Mouse (Mus musculus) kidney, adult 2 months (tissue): ENCODE results near the gene Oxtr. TPM values are rescaled to one million over a fixed set of nuclear protein-coding genes. Genes with fewer than 3 reads are reported as not detected.
A peak's percentile ranks its signal among the peaks of the same experiment; 100 is the strongest.

Experiments used
- DNase-seq: peaks from one replicate; pipeline ENCODE4 v3.0.0; 2021
- H3K27ac ChIP-seq: fragments of 200-500 bp; 2 replicates; pipeline ENCODE4 v1.5.1; 2012; ENCODE audit warnings: low read depth, low read length, control low read depth, inconsistent platforms; ENCODE audit not compliant: insufficient read depth
- H3K27me3 ChIP-seq: fragments of 200-500 bp; replicated peaks from 2 replicates; pipeline ENCODE4 v1.6.1; 2012; ENCODE audit warnings: mild to moderate bottlenecking, moderate library complexity, low read length, inconsistent platforms; ENCODE audit not compliant: control insufficient read depth, insufficient read depth
- H3K36me3 ChIP-seq: fragments of 200-500 bp; 2 replicates; pipeline ENCODE4 v1.6.1; 2012; ENCODE audit warnings: mild to moderate bottlenecking, moderate library complexity, low read length, inconsistent platforms; ENCODE audit not compliant: control insufficient read depth, insufficient read depth
- H3K4me1 ChIP-seq: fragments of 200-500 bp; 2 replicates; pipeline ENCODE4 v1.6.1; 2011; ENCODE audit warnings: low read length; ENCODE audit not compliant: control insufficient read depth, insufficient read depth
- H3K4me3 ChIP-seq: fragments of 200-500 bp; 2 replicates; pipeline ENCODE4 v1.5.1; 2011; ENCODE audit warnings: mild to moderate bottlenecking, low read depth, low read length, control low read depth; ENCODE audit not compliant: insufficient read depth
- CTCF ChIP-seq: fragments of 200-500 bp; conservative IDR thresholded peaks from 2 replicates; pipeline ENCODE4 v1.5.1; 2011; ENCODE audit warnings: low read depth, mild to moderate bottlenecking, control low read depth, low read length, moderate library complexity, mixed read lengths; ENCODE audit not compliant: insufficient read depth, insufficient read length
- POLR2A ChIP-seq: fragments of 200-500 bp; IDR thresholded peaks from one replicate; pipeline ENCODE4 v1.6.1; 2011; ENCODE audit warnings: low read depth, low read length, control low read depth
- WGBS: fragments of 180-500 bp; shearing (Covaris S2); methylation state at CpG from one replicate; pipeline ENCODE4 v1.1.7; 2018; 5-methylcytosine and 5-hydroxymethylcytosine counted together
- polyA plus RNA-seq: library from polyadenylated mRNA; depleted of rRNA; stranded (reverse); fragments of >200 nt; gene quantifications from 2 replicates; pipeline ENCODE4 v1.2.3, GENCODE M21; 2012

Gene Oxtr
- polyA plus RNA-seq, 1 experiment: 0.88 TPM

DNA sequence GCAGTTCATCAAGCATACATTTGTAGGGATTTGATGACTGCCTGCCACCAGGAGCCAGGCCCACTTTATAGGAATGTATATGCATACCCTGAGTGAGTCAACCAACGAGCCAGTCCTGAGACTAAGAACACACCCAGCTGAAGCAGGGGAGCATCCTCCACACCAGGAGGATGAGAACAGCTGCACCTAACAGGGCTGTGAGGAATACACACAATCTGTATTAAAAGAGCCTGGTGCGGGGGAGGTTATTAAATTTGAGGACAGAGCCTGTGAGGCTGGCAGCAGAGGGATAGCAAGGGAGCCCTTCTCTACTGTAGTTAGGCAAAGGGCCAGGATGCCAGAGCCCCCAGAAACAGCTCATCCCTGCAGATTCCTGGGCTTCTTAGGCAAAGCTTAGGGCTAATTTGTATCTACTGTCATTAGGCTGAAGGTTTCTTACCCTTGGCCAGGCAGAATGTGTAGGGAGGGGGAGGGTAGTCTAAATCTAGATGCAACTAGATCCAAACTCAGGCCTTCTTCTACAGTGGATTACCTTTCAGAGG, 19.9 kb upstream of the Oxtr start:
- no peaks in the 10 kb centered on the region for H3K36me3 ChIP-seq
- no peak overlapping the region for H3K27ac ChIP-seq
- TF ChIP-seq POLR2A: no peak
- TF ChIP-seq CTCF: no peak
- WGBS: 62% methylated on average over 2 of the region's 2 CpGs
- H3K4me3 ChIP-seq: no peak overlapping the region
- DNase-seq: no peak
- no peaks in the 10 kb centered on the region for H3K27me3 ChIP-seq
- no peaks in the 10 kb centered on the region for H3K4me1 ChIP-seq

DNA sequence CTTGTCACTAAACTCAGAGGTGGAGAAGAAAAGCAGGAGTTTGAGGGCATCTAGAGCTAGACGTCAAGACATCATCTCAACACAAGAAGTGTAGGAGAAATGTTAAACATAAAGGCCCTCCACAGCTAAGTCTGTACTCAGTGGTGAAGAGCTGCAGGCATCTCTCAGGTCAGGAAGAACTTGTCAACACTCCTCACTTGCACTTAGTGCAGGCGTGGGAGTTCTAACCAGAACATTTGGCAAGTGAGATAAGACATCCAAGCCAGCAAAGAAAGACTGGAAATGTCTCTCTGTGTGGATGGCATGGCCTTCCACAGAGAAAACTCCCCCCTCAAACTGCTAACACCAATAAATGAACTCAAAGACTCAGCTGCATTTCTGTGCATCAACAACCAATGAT, 17.9 kb upstream of the Oxtr start:
- no peaks in the 10 kb centered on the region for H3K36me3 ChIP-seq
- no peaks in the 10 kb centered on the region for H3K27me3 ChIP-seq
- 77% methylated on average over 2 of the region's 2 CpGs for WGBS
- H3K27ac ChIP-seq: no peak overlapping the region
- no peak for DNase-seq
- H3K4me1 ChIP-seq: no peaks in the 10 kb centered on the region
- TF ChIP-seq POLR2A (no peak), CTCF (no peak)
- H3K4me3 ChIP-seq: no peak overlapping the region

DNA sequence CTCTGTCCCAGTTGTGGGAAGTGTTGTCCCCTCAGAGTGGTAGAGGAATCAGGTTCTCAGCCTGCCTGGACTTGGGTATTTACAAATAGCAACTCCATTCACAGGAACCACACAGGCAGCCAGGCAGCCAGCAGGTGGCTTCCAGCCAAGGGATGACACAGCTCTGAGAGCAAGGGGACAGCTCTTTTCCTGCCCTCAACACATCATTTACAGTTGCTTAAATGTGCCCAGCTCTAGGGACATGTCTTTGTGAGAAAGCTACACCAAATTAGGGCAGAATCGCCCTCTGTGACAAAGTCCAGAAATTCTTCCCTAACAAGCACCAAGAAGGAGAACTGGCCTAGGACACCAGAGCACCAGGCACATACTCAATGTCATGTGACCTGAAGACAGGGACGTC, 11.4 kb upstream of the Oxtr start:
- peak; percentile 70 for DNase-seq

DNA sequence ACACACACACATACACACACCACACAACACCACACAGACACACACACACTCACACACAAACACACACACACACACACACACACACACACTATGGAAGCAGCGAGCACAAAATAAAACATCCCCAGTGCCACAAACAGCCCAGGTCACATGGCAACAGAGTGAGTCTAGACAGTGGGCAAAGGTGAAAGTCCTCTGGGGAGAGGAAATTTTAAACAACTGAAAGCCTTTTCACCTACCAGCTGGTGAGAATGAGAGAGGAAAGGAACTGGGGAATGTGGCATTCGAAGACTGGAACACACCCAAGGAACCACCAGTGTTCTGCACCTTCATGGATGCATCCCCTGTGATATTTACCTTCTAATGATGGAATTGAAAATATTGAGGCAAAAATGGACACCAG, 9.7 kb upstream of the Oxtr start:
- WGBS: 50% methylated on average over 2 of the region's 2 CpGs
- DNase-seq: peak; percentile 86
- no peak overlapping the region for H3K4me3 ChIP-seq
- H3K36me3 ChIP-seq: no peaks in the 10 kb centered on the region
- no peaks in the 10 kb centered on the region for H3K27me3 ChIP-seq
- no peak for TF ChIP-seq POLR2A
- peak overlapping the region; percentile 57; the same call in 1 of the 2 replicates for H3K27ac ChIP-seq
- peaks cover 26% of the 10 kb centered on the region for H3K4me1 ChIP-seq

More for the DNA sequence above, 11.4 kb upstream of the Oxtr start:
- 41% methylated on average over 2 of the region's 2 CpGs for WGBS
- peaks cover 13% of the 10 kb centered on the region; the same call in 1 of the 2 replicates for H3K4me1 ChIP-seq
- H3K27me3 ChIP-seq: no peaks in the 10 kb centered on the region
- no peak overlapping the region for H3K4me3 ChIP-seq
- H3K36me3 ChIP-seq: no peaks in the 10 kb centered on the region
- TF ChIP-seq CTCF (0 out of 2 replicates have a peak, but pooled peaks have one; percentile 3), POLR2A (no peak)
- no peak overlapping the region for H3K27ac ChIP-seq

DNA sequence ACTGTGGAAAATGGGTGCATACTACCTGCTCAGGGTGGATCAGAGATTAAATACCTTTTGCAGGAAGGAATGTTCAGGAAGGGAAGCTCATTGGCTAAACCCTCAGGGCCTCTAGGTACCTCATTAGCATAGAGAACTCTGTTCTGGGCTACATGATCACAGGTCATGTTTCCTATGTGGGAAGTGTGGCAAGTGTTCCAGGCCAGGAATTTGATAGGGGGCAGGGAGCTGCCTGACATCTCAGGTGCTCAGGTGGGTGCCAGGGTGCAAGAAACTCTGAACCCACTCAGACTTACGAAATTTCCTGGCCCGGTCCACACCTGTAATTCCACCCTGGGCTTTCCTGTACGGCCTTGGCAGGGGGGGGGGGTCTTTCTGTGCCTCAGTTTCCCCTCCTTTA, 9.0 kb upstream of the Oxtr start:
- H3K27ac ChIP-seq: peak overlapping the region; percentile 41; the same call in 1 of the 2 replicates
- H3K27me3 ChIP-seq: no peaks in the 10 kb centered on the region
- no peak overlapping the region for H3K4me3 ChIP-seq
- H3K4me1 ChIP-seq: peaks cover 26% of the 10 kb centered on the region
- 74% methylated on average over 3 of the region's 3 CpGs for WGBS
- H3K36me3 ChIP-seq: no peaks in the 10 kb centered on the region
- peak; percentile 42 for DNase-seq
- TF ChIP-seq POLR2A (no peak), CTCF (no peak)

DNA sequence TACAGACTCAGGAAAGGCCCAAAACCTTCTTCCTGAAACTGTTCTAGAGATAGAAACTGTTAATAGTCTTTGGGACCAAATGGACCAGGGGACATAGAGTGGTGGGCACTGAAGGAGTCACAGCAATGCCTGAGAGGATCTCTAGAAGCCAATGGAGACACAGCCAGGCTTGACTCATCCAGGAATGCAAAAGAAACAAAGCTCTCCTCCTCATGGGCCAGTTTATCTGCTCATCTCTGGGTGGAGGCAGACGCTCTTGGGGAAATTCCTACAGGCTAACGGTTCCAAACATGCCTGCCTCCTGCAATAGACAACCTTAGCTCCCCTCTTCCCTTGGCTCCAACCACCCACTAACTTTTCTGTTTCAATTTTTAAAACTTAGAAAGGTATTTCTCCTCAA, 7.7 kb upstream of the Oxtr start:
- TF ChIP-seq CTCF (no peak), POLR2A (no peak)
- Histone ChIP-seq H3K27ac (no peak overlapping the region), H3K27me3 (no peaks in the 10 kb centered on the region), H3K4me3 (no peak overlapping the region), H3K4me1 (peaks cover 26% of the 10 kb centered on the region), H3K36me3 (no peaks in the 10 kb centered on the region)
- 51% methylated on average over 2 of the region's 2 CpGs for WGBS
- DNase-seq: no peak

DNA sequence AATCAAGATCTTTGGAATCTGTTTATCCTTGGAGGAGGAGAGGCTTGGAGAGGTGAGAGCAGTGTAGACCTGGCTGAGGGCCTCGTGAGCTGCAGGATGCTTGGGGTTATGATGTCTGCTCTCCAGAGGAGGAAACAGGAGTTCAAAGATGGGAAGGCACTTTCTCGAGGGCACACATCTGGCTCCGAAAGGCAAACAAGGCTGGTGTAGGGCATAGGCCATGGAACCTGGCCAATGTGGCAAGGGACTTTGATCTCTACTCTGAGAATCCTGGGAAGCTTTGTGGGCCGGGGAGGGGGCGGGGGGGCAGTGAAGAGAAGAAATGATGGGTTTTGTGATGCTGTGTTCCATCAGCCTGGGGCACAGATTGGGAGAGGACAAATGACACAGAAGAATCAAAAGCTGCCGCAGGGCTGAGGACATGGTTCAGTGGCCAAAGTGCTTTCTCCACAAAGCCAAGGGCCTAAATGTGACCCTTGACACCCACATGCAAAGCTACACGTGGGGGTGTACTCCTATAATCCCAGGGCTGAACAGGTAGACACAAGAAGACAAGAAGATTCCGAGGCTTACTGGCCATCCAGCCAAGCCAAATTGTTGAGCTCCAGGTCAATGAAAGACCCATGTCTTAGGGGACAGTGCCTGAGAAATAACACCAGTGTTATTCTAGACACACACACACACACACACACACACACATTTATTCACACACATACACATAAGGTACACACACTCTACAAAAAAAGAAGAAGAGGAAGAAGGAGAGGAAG, 6.7 kb upstream of the Oxtr start:
- DNase-seq: peak; percentile 91
- WGBS: 51% methylated on average over 8 of the region's 8 CpGs
- peak overlapping the region; percentile 27; the same call in 1 of the 2 replicates for H3K27ac ChIP-seq

More for the DNA sequence above, 6.7 kb upstream of the Oxtr start:
- no peaks in the 10 kb centered on the region for H3K27me3 ChIP-seq
- H3K4me1 ChIP-seq: peaks cover 26% of the 10 kb centered on the region
- TF ChIP-seq POLR2A: no peak
- no peak for TF ChIP-seq CTCF
- H3K36me3 ChIP-seq: no peaks in the 10 kb centered on the region
- no peak overlapping the region for H3K4me3 ChIP-seq
